Mouse (Mus musculus) ES-Bruce4 (cell line): Measurements from ENCODE around the gene Dgkd.

Source experiments
- CTCF ChIP-seq: IDR thresholded peaks from one replicate; pipeline ENCODE4 v1.8.1; 2011; ENCODE audit warnings: low read depth, low read length
- POLR2A ChIP-seq: IDR thresholded peaks from one replicate; pipeline ENCODE4 v1.8.1; 2011; ENCODE audit warnings: low read length; ENCODE audit not compliant: insufficient read depth

DNA sequence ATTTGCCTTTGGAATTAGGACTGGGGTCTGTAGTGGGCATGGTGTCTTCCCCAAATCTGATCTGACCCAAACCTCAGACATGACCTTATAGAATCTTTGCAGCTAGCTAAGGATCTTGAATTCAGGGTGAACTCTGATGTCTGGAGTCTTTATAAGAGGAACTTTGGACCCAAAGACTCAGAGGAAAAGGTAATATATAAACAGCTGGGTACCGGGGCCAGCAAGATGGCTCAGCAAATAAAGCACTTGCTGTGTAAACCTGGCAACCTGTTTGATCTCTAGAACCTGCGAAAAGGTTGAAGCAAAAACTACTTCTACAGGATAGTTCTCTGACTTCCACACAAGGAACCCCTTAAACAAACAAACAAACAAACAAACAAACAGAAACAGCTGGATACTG is 5.4 kb downstream of the Dgkd start:
- TF ChIP-seq CTCF (no peak), POLR2A (no peak)
